Mouse (Mus musculus) neural tube, embryonic 13.5 days (tissue): Measurements from ENCODE around the gene Wscd2. TPM values are rescaled to one million over a fixed set of nuclear protein-coding genes. Genes with fewer than 3 reads are reported as not detected.
A peak's percentile ranks its signal among the peaks of the same experiment; 100 is the strongest.

ENCODE experiments used
- ATAC-seq: fragments of 200-750 bp; cut with Nextera tagmentation; 2 replicates; pipeline ENCODE4 v1.8.0; 2017; ENCODE audit warnings: low read depth, mild to moderate bottlenecking, moderate TSS enrichment, moderate library complexity
- H3K27ac ChIP-seq: fragments of 300-500 bp; sonication (generic); replicated peaks from 2 replicates; pipeline ENCODE4 v1.5.1; 2015; ENCODE audit warnings: moderate library complexity, mild to moderate bottlenecking, inconsistent platforms
- H3K27me3 ChIP-seq: fragments of 300-500 bp; sonication (generic); 2 replicates; pipeline ENCODE4 v1.6.1; 2015; ENCODE audit warnings: mild to moderate bottlenecking, inconsistent platforms
- H3K36me3 ChIP-seq: fragments of 300-500 bp; sonication (generic); 2 replicates; pipeline ENCODE4 v1.6.1; 2015; ENCODE audit warnings: mild to moderate bottlenecking, inconsistent platforms
- H3K4me1 ChIP-seq: fragments of 300-500 bp; sonication (generic); replicated peaks from 2 replicates; pipeline ENCODE4 v1.6.1; 2015; ENCODE audit warnings: inconsistent platforms
- H3K4me2 ChIP-seq: fragments of 300-500 bp; sonication (generic); 2 replicates; pipeline ENCODE4 v1.6.1; 2015; ENCODE audit warnings: inconsistent platforms, mild to moderate bottlenecking, moderate library complexity
- H3K4me3 ChIP-seq: fragments of 300-500 bp; sonication (generic); 2 replicates; pipeline ENCODE4 v1.5.1; 2015; ENCODE audit warnings: mild to moderate bottlenecking, inconsistent platforms
- H3K9ac ChIP-seq: fragments of 300-500 bp; sonication (generic); 2 replicates; pipeline ENCODE4 v1.6.1; 2015; ENCODE audit warnings: moderate library complexity, mild to moderate bottlenecking, inconsistent platforms
- H3K9me3 ChIP-seq: fragments of 300-500 bp; sonication (generic); 2 replicates; pipeline ENCODE4 v1.6.1; 2016; ENCODE audit warnings: inconsistent platforms
- WGBS: fragments of 180-500 bp; shearing (Covaris S2); methylation state at CpG from one replicate; pipeline ENCODE4 v1.1.7; 2015; 5-methylcytosine and 5-hydroxymethylcytosine counted together
- polyA plus RNA-seq: library from polyadenylated mRNA; unstranded; fragments of >200 nt; fragmentation: Nextera tagmentation; extraction: Ambion mirVana; gene quantifications from 2 replicates; pipeline ENCODE4 v1.2.1, GENCODE M21; 2015

Wscd2 gene
- polyA plus RNA-seq, 1 experiment from 2014 or later: 16.3 TPM

DNA sequence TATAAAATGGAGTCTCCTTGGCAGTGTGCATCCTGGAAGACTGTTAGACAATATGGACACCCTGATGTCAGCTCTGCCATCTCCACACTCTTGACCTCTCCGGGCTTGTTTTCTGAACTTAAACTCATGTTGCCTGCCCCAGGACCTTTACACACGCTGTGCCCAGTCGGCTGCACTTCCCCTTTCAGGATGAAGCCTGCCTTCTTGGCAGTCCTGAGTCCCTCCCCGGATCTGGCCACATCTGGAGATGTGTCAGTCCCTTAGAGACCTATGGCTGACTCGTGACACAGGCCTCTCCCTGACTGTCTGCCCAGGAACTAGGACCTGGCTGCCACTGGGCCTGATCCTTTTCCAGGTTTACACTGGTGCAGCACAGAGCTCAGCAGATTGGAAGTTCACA lies 16.6 kb downstream of the Wscd2 start:
- H3K4me1 ChIP-seq: peaks cover 63% of the 10 kb centered on the region
- no peak overlapping the region for H3K27ac ChIP-seq
- H3K9me3 ChIP-seq: no peaks in the 10 kb centered on the region
- 84% methylated on average over 5 of the region's 5 CpGs for WGBS
- H3K4me2 ChIP-seq: no peak overlapping the region
- 0 out of 2 replicates have a peak, but pooled peaks cover 5% of the 10 kb centered on the region for H3K36me3 ChIP-seq
- H3K9ac ChIP-seq: no peak overlapping the region
- H3K4me3 ChIP-seq: no peak overlapping the region
- ATAC-seq: no peak
- H3K27me3 ChIP-seq: no peaks in the 10 kb centered on the region

DNA sequence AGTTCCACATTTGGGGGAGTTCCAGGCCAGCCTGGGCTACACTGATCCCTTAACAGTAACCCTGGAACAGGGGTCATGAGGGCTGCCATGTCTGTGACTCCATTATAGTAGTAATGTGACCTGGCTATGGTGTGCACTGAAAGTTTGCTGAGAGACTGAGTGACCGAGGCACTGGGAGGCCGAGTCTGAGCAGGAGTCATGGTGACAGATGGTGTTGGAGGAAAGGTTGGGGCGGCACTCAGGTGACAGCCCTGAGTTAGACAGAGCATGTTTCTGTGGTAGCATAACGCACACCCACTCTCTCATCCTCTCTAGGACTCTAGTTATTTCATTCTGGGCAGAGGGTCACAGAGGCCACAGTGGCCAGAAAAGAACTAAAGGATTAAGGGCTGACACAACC lies 19.0 kb downstream of the Wscd2 start:
- Histone ChIP-seq H3K4me2 (no peak overlapping the region), H3K27ac (no peak overlapping the region), H3K4me1 (peaks cover 44% of the 10 kb centered on the region), H3K36me3 (0 out of 2 replicates have a peak, but pooled peaks cover 5% of the 10 kb centered on the region), H3K9me3 (no peaks in the 10 kb centered on the region), H3K27me3 (no peaks in the 10 kb centered on the region), H3K9ac (0 out of 2 replicates have a peak overlapping the region, but pooled peaks have one; percentile 3), H3K4me3 (no peak overlapping the region)
- no peak for ATAC-seq
- WGBS: 83% methylated on average over 4 of the region's 4 CpGs

- no peaks in the 10 kb centered on the region for H3K27me3 ChIP-seq
- no peaks in the 10 kb centered on the region for H3K9me3 ChIP-seq
- no peaks in the 10 kb centered on the region for H3K36me3 ChIP-seq
- WGBS: 82% methylated on average over 8 of the region's 8 CpGs
- no peak overlapping the region for H3K27ac ChIP-seq
- H3K9ac ChIP-seq: no peak overlapping the region
- no peak overlapping the region for H3K4me2 ChIP-seq
- no peak overlapping the region for H3K4me3 ChIP-seq
- H3K4me1 ChIP-seq: peaks cover 47% of the 10 kb centered on the region
- no peak for ATAC-seq
Observed at GRCm38 (mm10) chr5:113513640-113514039, 23.5 kb downstream of the Wscd2 start.

DNA sequence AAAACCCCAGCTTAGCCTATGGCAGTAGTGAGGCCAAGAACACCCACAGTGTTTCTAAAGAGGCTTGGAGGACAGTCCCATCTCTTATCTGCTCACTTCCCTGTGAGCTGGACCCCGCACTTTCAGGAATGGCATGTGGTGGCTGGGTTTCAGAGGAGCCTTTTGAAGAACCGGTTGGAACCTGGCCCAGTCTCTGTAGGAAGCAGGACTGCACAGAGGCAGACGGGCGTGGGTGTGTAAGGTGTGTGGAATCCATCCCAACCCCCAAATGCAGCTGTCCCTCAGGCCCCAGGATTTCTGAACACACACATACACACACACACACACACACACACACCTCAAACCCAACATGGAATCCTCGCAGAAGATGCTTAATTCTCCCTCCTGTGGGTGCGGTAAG lies 23.9 kb downstream of the Wscd2 start:
- H3K9me3 ChIP-seq: no peaks in the 10 kb centered on the region
- no peak overlapping the region for H3K4me3 ChIP-seq
- ATAC-seq: no peak
- no peaks in the 10 kb centered on the region for H3K36me3 ChIP-seq
- no peak overlapping the region for H3K4me2 ChIP-seq
- 75% methylated on average over 6 of the region's 6 CpGs for WGBS
- H3K27ac ChIP-seq: no peak overlapping the region
- H3K27me3 ChIP-seq: no peaks in the 10 kb centered on the region
- no peak overlapping the region for H3K9ac ChIP-seq
- H3K4me1 ChIP-seq: peaks cover 46% of the 10 kb centered on the region

DNA sequence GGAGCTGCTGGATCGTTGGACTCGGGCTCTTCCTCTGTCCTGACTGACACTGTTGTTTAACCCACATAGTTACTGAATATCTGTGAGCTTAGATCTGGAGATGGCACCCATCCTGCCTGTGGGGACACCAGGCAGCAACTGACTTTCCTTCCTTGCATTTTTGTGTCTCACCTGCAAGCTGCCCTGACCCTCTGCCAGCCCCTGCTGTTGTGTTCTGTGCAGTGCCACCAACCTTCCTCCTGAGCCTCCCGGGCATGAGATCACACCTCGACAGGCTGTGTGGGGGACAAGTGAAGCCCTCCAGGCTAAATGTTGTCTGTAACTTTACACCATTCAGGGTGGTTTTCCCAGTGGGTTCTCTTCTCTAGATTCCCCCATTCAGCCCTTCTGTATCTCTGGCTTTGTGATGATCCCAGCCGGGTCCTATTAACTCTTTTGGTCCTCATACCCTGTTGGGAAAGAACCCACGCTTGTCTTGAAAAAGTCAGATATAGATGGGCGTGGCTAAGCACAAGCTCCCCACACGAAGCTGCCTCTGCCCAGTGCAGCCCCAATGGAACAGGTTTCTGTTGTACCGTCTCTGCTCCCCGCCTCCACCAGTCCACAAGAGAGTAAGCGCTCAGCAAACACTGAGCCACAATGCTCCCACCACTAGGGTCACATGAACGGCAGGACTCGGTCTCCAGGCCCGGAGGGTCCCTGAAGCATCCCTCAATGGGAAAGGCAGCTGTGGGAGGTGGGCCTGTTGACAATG lies 26.2 kb downstream of the Wscd2 start:
- no peaks in the 10 kb centered on the region for H3K27me3 ChIP-seq
- H3K27ac ChIP-seq: peak overlapping the region; percentile 59
- 39% methylated on average over 14 of the region's 14 CpGs for WGBS
- peak overlapping the region; percentile 44 for H3K9ac ChIP-seq
- no peaks in the 10 kb centered on the region for H3K36me3 ChIP-seq
- ATAC-seq: peak; percentile 46; the same call in 1 of the 2 replicates
- H3K4me2 ChIP-seq: peak overlapping the region; percentile 29
- no peak overlapping the region for H3K4me3 ChIP-seq
- H3K4me1 ChIP-seq: peaks cover 30% of the 10 kb centered on the region
- no peaks in the 10 kb centered on the region for H3K9me3 ChIP-seq

GRCm38 (mm10) chr5:113516873-113517336 lies 26.8 kb downstream of the Wscd2 start:
- H3K27ac ChIP-seq: peak overlapping the region; percentile 59
- peak; percentile 57; the same call in 1 of the 2 replicates for ATAC-seq
- 20% methylated on average over 14 of the region's 14 CpGs for WGBS
- no peaks in the 10 kb centered on the region for H3K36me3 ChIP-seq
- H3K4me3 ChIP-seq: no peak overlapping the region
- peak overlapping the region; percentile 44 for H3K9ac ChIP-seq
- no peaks in the 10 kb centered on the region for H3K27me3 ChIP-seq
- H3K4me2 ChIP-seq: peak overlapping the region; percentile 29
- peaks cover 30% of the 10 kb centered on the region for H3K4me1 ChIP-seq
- no peaks in the 10 kb centered on the region for H3K9me3 ChIP-seq

DNA sequence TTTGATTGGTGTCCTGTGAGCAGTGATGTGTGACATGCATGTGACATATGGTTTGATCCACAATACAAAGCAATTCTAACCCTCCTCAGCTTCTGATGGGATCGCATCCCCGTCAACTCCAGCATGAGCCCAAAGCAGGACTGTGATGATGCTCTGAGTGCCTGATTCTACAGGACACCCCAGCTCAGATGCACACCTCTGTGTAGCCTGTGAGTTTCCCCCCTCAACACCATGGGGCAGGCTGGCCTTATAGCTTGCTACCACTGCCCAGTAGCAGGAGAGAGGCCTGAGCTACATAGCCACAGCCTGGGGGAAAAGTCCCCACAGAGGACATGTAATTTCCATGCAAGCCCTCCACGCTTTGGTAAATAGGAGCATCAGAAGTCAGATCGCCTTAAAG lies 27.3 kb downstream of the Wscd2 start:
- no peak overlapping the region; the same call in 1 of the 2 replicates for H3K9ac ChIP-seq
- H3K27ac ChIP-seq: peak overlapping the region; percentile 59
- peak; percentile 23; the same call in 1 of the 2 replicates for ATAC-seq

DNA sequence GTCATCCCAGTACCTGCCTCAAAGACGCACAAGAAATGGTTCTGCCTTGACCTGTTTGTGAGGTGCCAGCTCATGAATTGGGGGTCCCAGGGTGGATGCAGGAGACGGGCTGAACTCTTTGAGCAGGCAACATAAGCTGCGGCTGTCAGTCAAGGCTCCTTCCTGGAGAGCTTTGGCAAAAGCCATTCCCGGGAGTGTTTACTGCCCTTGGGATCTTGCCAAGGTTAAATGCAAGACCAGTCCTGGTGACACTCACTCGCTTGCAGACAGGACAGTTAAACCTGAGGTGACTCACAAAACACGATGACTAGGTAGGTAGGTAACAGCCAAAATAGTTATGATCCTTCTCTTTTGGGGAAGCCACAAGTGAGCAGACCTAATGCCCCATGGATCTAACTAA lies 30.9 kb downstream of the Wscd2 start:
- Histone ChIP-seq H3K27me3 (no peaks in the 10 kb centered on the region), H3K9ac (no peak overlapping the region), H3K36me3 (no peaks in the 10 kb centered on the region), H3K4me1 (peaks cover 22% of the 10 kb centered on the region), H3K27ac (no peak overlapping the region), H3K9me3 (no peaks in the 10 kb centered on the region), H3K4me2 (no peak overlapping the region), H3K4me3 (no peak overlapping the region)
- 76% methylated on average over 6 of the region's 6 CpGs for WGBS
- ATAC-seq: no peak

More for the DNA sequence above, 27.3 kb downstream of the Wscd2 start:
- H3K4me3 ChIP-seq: no peak overlapping the region
- no peaks in the 10 kb centered on the region for H3K36me3 ChIP-seq
- H3K4me2 ChIP-seq: no peak overlapping the region
- no peaks in the 10 kb centered on the region for H3K27me3 ChIP-seq
- H3K4me1 ChIP-seq: peaks cover 29% of the 10 kb centered on the region
- 67% methylated on average over 4 of the region's 4 CpGs for WGBS
- H3K9me3 ChIP-seq: no peaks in the 10 kb centered on the region

DNA sequence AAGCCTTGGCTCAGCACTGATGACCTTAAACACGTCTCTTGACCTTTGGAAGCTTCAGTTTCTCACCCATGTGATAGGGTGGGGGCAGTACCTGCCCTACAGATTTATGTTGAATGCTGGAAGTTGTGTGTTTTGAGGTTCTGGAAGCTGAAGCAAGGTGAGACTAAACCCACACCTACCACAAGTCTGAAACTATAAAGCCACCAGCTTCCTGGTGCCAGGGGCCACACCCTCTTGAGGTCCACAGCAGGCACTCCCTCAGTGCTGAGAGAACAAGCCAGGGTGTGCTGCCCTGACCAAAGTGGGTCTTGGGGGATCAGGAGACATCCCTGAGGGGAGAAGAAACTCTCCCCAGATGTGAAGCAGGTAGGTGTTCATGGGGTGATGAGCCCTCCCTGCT lies 48.7 kb downstream of the Wscd2 start:
- Histone ChIP-seq H3K36me3 (no peaks in the 10 kb centered on the region), H3K9me3 (no peaks in the 10 kb centered on the region), H3K4me3 (no peak overlapping the region), H3K27ac (no peak overlapping the region), H3K9ac (no peak overlapping the region), H3K4me1 (peaks cover 50% of the 10 kb centered on the region), H3K4me2 (no peak overlapping the region), H3K27me3 (peaks cover 4% of the 10 kb centered on the region; the same call in 1 of the 2 replicates)
- ATAC-seq: no peak
- 78% methylated on average over 1 of the region's 1 CpGs for WGBS

- no peak overlapping the region for H3K27ac ChIP-seq
- no peaks in the 10 kb centered on the region for H3K36me3 ChIP-seq
- peaks cover 56% of the 10 kb centered on the region for H3K4me1 ChIP-seq
- WGBS: 69% methylated on average over 2 of the region's 2 CpGs
- no peaks in the 10 kb centered on the region for H3K9me3 ChIP-seq
- peaks cover 4% of the 10 kb centered on the region; the same call in 1 of the 2 replicates for H3K27me3 ChIP-seq
- no peak for ATAC-seq
- H3K4me3 ChIP-seq: no peak overlapping the region
- H3K9ac ChIP-seq: no peak overlapping the region
- H3K4me2 ChIP-seq: no peak overlapping the region
Observed at GRCm38 (mm10) chr5:113539438-113539837, 49.3 kb downstream of the Wscd2 start.

DNA sequence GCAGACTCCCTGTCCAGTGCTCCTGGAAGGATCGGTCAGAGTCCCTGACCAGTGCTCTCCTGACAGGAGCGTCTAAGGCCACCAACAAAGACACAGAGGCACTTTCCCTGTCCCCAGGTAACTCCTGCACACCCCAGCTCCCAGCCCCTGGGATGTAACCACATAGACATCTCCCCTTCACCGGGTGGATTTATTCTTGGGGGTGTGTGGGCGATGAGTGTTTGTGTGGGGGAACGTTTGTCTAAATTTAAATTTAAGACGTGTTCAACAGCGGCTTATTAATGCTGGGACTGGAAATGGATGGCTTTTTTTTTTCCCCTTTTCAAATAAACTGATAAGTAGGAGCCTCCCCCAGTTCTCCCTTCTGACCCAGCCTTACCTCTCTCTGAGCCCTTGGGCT lies 49.7 kb downstream of the Wscd2 start:
- H3K4me3 ChIP-seq: no peak overlapping the region
- H3K9ac ChIP-seq: no peak overlapping the region
- H3K4me1 ChIP-seq: peaks cover 58% of the 10 kb centered on the region
- no peak overlapping the region for H3K4me2 ChIP-seq
- no peaks in the 10 kb centered on the region for H3K36me3 ChIP-seq
- H3K27me3 ChIP-seq: peaks cover 4% of the 10 kb centered on the region; the same call in 1 of the 2 replicates
- H3K9me3 ChIP-seq: no peaks in the 10 kb centered on the region
- WGBS: 90% methylated on average over 7 of the region's 7 CpGs
- no peak overlapping the region for H3K27ac ChIP-seq
- no peak for ATAC-seq

- H3K4me1 ChIP-seq: peaks cover 68% of the 10 kb centered on the region
- H3K36me3 ChIP-seq: no peaks in the 10 kb centered on the region
- H3K27me3 ChIP-seq: peaks cover 4% of the 10 kb centered on the region; the same call in 1 of the 2 replicates
- peak overlapping the region; percentile 42 for H3K27ac ChIP-seq
- no peak overlapping the region for H3K9ac ChIP-seq
- H3K4me3 ChIP-seq: no peak overlapping the region
- ATAC-seq: no peak
- no peaks in the 10 kb centered on the region for H3K9me3 ChIP-seq
- H3K4me2 ChIP-seq: no peak overlapping the region
- 42% methylated on average over 5 of the region's 5 CpGs for WGBS
Observed at GRCm38 (mm10) chr5:113541196-113541595, 51.1 kb downstream of the Wscd2 start.
